Mouse (Mus musculus) hindbrain, embryonic 10.5 days (tissue): Measurements from ENCODE around the gene Ebf3. TPM values are rescaled to one million over a fixed set of nuclear protein-coding genes. Genes with fewer than 3 reads are reported as not detected.

Experiments
- polyA plus RNA-seq: library from polyadenylated mRNA; unstranded; fragments of >200 nt; fragmentation: Nextera tagmentation; extraction: Ambion mirVana; gene quantifications from 2 replicates; pipeline ENCODE4 v1.2.1, GENCODE M21; 2016

The Ebf3 gene
- polyA plus RNA-seq, 1 experiment from 2014 or later = 7.4 TPM

Other genes starting within 250 kb of the Ebf3 start
- 18.3 and 20.4 TPM in 2 replicates for gene 9430038I01Rik, start 96.3 kb upstream of the Ebf3 start, polyA plus RNA-seq
- gene Glrx3, start 123.2 kb upstream of the Ebf3 start, polyA plus RNA-seq = 301 and 319 TPM in 2 replicates